Mouse (Mus musculus) hindbrain, embryonic 11.5 days (tissue): Measurements from ENCODE around the gene Olfr506. TPM values are rescaled to one million over a fixed set of nuclear protein-coding genes. Genes with fewer than 3 reads are reported as not detected.

ENCODE experiments used
- ATAC-seq: fragments of 200-750 bp; cut with Nextera tagmentation; 2 replicates; pipeline ENCODE4 v1.8.0; 2017; ENCODE audit warnings: mild to moderate bottlenecking, moderate TSS enrichment, moderate library complexity; ENCODE audit not compliant: low FRiP score
- DNase-seq: peaks from one replicate; pipeline ENCODE4 v3.0.0-alpha.2; 2015; ENCODE audit warnings: low spot score
- H3K27ac ChIP-seq: fragments of 300-500 bp; sonication (generic); 2 replicates; pipeline ENCODE4 v1.5.1; 2014; ENCODE audit warnings: mild to moderate bottlenecking, low read depth, low read length
- H3K27me3 ChIP-seq: fragments of 300-500 bp; sonication (generic); 2 replicates; pipeline ENCODE4 v1.6.1; 2014; ENCODE audit warnings: mild to moderate bottlenecking, low read length, moderate library complexity, mixed read lengths; ENCODE audit not compliant: control insufficient read depth, insufficient read depth
- H3K36me3 ChIP-seq: fragments of 300-500 bp; sonication (generic); 2 replicates; pipeline ENCODE4 v1.6.1; 2014; ENCODE audit warnings: mild to moderate bottlenecking, low read length, moderate library complexity, mixed read lengths; ENCODE audit not compliant: control insufficient read depth, insufficient read depth
- H3K4me1 ChIP-seq: fragments of 300-500 bp; sonication (generic); replicated peaks from 2 replicates; pipeline ENCODE4 v1.6.1; 2014; ENCODE audit warnings: low read length, mixed read lengths; ENCODE audit not compliant: control insufficient read depth, insufficient read depth
- H3K4me2 ChIP-seq: fragments of 300-500 bp; sonication (generic); replicated peaks from 2 replicates; pipeline ENCODE4 v1.6.1; 2014; ENCODE audit warnings: mild to moderate bottlenecking, low read depth, low read length
- H3K4me3 ChIP-seq: fragments of 300-500 bp; sonication (generic); 2 replicates; pipeline ENCODE4 v1.5.1; 2014; ENCODE audit warnings: low read depth, low read length
- H3K9ac ChIP-seq: fragments of 300-500 bp; sonication (generic); 2 replicates; pipeline ENCODE4 v1.6.1; 2014; ENCODE audit warnings: low read depth, low read length
- H3K9me3 ChIP-seq: fragments of 300-500 bp; sonication (generic); 2 replicates; pipeline ENCODE4 v1.6.1; 2016; ENCODE audit warnings: low read length; ENCODE audit not compliant: control insufficient read depth
- WGBS: fragments of 180-500 bp; shearing (Covaris S2); extraction: QIAGEN DNeasy Blood & Tissue Kit; methylation state at CpG from one replicate; pipeline ENCODE4 v1.1.7; 2014; 5-methylcytosine and 5-hydroxymethylcytosine counted together
- polyA plus RNA-seq: library from polyadenylated mRNA; unstranded; fragments of >200 nt; fragmentation: Nextera tagmentation; extraction: Ambion mirVana; gene quantifications from 2 replicates; pipeline ENCODE4 v1.2.1, GENCODE M21; 2014

Gene Olfr506
- polyA plus RNA-seq, 1 experiment from 2014 or later = not detected

DNA sequence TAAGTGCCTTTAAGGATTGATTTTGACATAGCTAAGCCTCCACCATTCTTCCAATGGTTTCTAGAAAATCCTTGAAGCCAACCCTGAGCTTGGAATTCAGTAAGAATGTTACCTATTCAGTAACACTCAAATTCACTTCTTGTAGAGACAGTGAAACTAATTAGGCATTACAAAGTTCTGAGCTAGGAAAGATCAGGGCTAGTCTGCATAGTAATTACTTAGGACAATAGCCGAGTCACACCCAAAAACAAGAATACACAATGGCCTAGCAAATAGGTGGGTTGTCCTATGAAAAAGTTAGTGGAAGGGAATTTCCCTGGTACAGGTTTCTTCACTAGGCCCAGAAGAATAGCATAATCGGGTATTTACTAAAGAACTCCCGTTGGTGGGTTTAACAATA, 51.8 kb downstream of the Olfr506 start:
- H3K36me3 ChIP-seq = no peaks in the 10 kb centered on the region
- no peaks in the 10 kb centered on the region for H3K4me1 ChIP-seq

More for the DNA sequence above, 51.8 kb downstream of the Olfr506 start:
- ATAC-seq (no peak), DNase-seq (no peak)
- H3K4me3 ChIP-seq = no peak overlapping the region
- no peak overlapping the region for H3K27ac ChIP-seq
- H3K27me3 ChIP-seq = no peaks in the 10 kb centered on the region
- no peak overlapping the region for H3K9ac ChIP-seq
- 87% methylated on average over 3 of the region's 3 CpGs for WGBS
- no peaks in the 10 kb centered on the region for H3K9me3 ChIP-seq
- no peak overlapping the region for H3K4me2 ChIP-seq

Other genes starting within 250 kb of the Olfr506 start
- gene Olfr494, start 245.5 kb upstream of the Olfr506 start, polyA plus RNA-seq = not detected in 2 replicates
- gene Olfr495, start 217.6 kb upstream of the Olfr506 start, polyA plus RNA-seq = not detected in 2 replicates
- not detected in 2 replicates for gene Olfr497, start 190.4 kb upstream of the Olfr506 start, polyA plus RNA-seq
- not detected in 2 replicates for gene Olfr498, start 145.5 kb upstream of the Olfr506 start, polyA plus RNA-seq
- not detected in 2 replicates for gene Olfr502, start 85.7 kb upstream of the Olfr506 start, polyA plus RNA-seq
- not detected in 2 replicates for gene Olfr503, start 66.3 kb upstream of the Olfr506 start, polyA plus RNA-seq
- not detected in 2 replicates for gene Olfr504, start 45.0 kb upstream of the Olfr506 start, polyA plus RNA-seq
- not detected in 2 replicates for gene Olfr507, start 11.0 kb downstream of the Olfr506 start, polyA plus RNA-seq
- not detected in 2 replicates for gene Olfr508, start 19.2 kb downstream of the Olfr506 start, polyA plus RNA-seq
- gene Olfr509, start 41.1 kb downstream of the Olfr506 start, polyA plus RNA-seq = not detected in 2 replicates
- gene Olfr510, start 55.6 kb downstream of the Olfr506 start, polyA plus RNA-seq = not detected in 2 replicates
- gene Olfr512, start 102.5 kb downstream of the Olfr506 start, polyA plus RNA-seq = not detected in 2 replicates
- not detected in 2 replicates for gene Olfr513, start 140.2 kb downstream of the Olfr506 start, polyA plus RNA-seq
- not detected in 2 replicates for gene Olfr514, start 215.2 kb downstream of the Olfr506 start, polyA plus RNA-seq
- gene Olfr516, start 239.7 kb downstream of the Olfr506 start, polyA plus RNA-seq = not detected in 2 replicates